Mouse (Mus musculus): ENCODE data around the gene Sacs. TPM values are rescaled to one million over a fixed set of nuclear protein-coding genes. Genes with fewer than 3 reads are reported as not detected.
"Not testable (repeated sequence)": the region's sequence is repeated elsewhere in the genome, so short reads cannot be mapped to it uniquely, and the experiment has no call there.

Sacs gene
- total RNA-seq, 2 experiments from 2014 or later: 56.6 to 62.7 TPM

GRCm38 (mm10) chr14:61155687-61156086 lies 17.4 kb downstream of the Sacs start:
- intact Hi-C loops (cut with DNase I): no loop called here
- no peak for DNase-seq (ENCODE audit: low spot score in 2 of 2)

DNA sequence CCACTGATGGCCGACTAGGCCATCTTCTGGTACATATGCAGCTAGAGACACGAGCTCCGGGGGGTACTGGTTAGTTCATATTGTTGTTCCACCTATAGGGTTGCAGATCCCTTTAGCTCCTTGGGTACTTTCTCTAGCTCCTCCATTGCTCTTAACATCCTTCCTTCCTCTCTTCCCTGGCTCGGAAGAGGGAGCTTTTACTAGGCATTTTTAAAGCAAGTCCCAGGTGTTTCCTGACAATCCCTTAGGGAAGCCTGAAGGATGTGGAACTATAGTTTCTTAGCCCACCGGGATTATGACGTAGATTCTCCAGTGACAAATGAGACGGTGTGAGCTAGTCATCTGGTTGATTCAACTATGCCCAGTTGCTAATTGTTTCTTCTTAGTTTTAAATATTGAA lies 19.2 kb downstream of the Sacs start:
- intact Hi-C loops (cut with DNase I); DNase-seq (ENCODE audit: low spot score in 2 of 2): not testable (repeated sequence)

- intact Hi-C loops (cut with DNase I): no loop called here
- no peak for DNase-seq (ENCODE audit: low spot score in 2 of 2)
Measured at GRCm38 (mm10) chr14:61160920-61161319, 22.7 kb downstream of the Sacs start.

DNA sequence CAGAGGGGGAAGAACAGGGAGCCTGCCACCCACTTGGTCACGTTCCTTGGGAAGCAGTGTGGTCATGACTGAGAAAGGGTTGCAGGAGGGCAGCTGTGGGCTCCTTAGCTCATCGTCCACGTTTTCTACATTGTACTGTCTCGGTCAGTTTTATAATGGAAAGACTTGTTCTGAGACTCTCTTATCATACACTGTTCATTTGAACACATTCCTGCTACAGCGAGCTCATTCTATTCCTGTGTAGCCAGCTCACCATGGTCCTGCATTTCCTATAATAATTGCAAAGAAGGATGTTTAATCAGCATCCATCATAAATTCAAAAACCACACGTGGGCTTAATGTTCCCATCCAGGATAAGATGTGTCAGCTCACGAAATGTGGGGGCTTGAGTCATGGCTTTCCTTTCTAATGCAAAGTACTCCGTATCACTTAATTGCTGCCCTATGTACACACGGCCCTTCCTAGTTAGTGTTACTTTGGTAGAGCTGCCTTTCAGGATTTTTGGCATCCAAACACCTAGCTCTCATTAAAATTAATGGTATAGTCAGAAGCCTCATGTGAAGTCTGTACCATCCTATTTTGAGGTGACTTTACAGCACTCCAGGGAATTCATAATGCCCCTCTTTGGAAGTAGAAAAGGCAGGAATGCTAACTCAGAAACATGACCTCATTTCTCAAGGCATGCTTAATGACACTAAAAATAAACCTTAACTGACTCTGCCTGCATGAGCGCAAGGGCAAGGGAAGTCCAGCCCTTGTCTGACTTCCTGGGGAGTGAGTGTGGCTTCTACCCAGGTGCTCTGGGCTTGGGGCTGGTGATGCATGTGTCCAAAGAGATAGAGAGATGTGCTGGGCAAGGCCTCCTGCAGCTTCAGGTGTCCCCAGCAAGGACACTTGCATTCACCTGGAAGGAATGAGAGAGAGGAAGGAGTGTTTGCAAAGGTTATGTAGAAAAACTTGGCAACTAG lies 23.4 kb downstream of the Sacs start:
- intact Hi-C loops (cut with DNase I): no loop called here
- DNase-seq (ENCODE audit: low spot score in 2 of 2): no peak

- intact Hi-C loops (cut with DNase I): no loop called here
- no peak for DNase-seq (ENCODE audit: low spot score in 2 of 2)
Measured at GRCm38 (mm10) chr14:61164461-61164860, 26.2 kb downstream of the Sacs start.

GRCm38 (mm10) chr14:61165929-61166328 lies 27.7 kb downstream of the Sacs start:
- intact Hi-C loops (cut with DNase I): no loop called here
- no peak for DNase-seq (ENCODE audit: low spot score in 2 of 2)

GRCm38 (mm10) chr14:61171261-61171970 lies 33.2 kb downstream of the Sacs start:
- no peak for DNase-seq (ENCODE audit: low spot score in 2 of 2)
- intact Hi-C loops (cut with DNase I): no loop called here

DNA sequence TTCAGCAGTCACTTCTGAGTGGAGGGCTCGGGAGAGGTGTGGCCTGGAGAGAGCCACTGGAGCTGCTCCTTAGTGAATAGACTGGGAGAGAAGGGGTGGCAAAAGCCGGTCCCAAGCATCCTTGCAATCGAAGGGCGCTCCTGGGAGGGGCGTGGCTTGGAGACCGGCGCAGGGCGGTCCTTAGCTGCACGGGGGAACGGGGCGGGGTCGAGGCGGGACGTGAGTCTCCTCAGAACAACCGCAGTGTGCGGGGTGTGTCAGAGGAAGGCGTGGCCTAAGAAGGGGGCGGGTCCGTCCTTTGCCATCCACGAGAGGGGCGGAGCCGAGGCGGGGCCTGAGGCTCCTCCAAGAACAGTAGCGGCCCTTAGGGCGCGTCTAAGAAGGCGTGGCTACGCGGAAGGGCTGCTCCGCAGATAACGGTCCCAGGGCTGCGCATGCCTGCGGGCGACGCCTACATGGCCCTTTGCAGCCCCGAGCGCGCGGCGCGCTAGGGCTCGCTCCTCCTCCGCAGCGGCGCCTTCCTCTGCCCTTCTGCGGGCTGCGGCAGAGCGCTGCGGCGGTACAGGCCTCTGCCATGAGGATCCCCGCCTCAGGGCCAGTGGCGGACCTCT lies 34.4 kb downstream of the Sacs start:
- intact Hi-C loops (cut with DNase I): no loop called here
- peak; percentile 98 for DNase-seq (ENCODE audit: low spot score in 2 of 2)

DNA sequence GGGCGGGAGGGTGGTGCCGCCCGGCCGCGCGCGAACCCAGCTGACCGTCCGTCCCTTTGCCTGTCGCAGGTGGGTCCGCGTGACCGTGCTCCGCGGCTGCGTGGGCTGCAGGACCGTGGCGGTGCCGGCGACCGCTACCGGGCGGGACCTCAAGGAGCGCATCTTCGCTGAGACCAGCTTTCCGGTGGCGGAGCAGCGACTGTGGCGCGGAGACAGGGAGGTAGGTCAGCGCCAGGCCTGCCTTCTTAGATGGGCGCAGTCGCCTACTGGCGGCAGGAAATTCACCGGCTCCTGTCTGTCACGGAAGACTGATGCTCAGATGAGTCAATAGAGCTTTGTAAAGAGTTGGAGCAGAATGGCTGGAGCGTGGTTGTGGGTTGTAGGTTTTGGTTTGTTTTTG lies 35.0 kb downstream of the Sacs start:
- intact Hi-C loops (cut with DNase I): no loop called here
- peak; percentile 43 to 50 for DNase-seq (ENCODE audit: low spot score in 2 of 2)

DNA sequence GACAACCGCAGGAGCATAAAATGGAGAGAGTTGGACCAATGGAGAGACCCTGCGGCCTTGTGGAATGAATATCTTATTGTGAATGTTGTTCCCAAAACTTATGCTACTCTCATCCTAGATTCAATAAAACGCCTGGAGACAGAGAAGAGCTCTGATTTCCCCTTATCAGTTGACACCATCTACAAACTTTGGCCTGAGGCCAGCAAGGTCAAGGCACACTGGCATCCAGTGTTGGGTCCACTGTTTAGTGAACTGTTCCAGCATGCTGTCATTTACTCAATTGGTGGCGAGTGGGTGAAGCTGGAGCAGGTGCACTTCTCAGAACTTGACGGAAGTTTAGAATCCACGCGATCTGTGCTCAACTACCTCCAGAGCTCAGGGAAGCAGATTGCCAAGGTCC lies 53.6 kb downstream of the Sacs start:
- intact Hi-C loops (cut with DNase I): no loop called here
- DNase-seq (ENCODE audit: low spot score in 2 of 2): no peak

DNA sequence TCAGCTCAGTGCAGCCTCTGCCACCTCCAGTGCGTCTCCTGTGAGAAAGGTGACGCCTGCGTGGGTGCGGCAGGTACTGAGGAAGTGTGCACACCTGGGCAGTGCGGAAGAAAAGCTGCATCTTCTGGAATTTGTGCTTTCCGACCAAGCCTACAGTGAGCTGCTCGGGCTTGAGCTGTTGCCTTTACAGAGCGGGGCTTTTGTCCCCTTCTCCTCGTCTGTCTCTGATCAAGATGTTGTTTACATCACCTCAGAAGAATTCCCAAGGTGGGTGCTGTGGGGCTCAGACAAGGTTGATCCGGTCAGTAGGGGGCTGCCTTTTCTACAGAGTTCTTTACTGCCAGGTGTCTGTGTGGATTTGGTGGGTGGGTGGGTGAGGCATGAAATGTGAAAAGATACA lies 54.1 kb downstream of the Sacs start:
- intact Hi-C loops (cut with DNase I): no loop called here
- DNase-seq (ENCODE audit: low spot score in 2 of 2): no peak

DNA sequence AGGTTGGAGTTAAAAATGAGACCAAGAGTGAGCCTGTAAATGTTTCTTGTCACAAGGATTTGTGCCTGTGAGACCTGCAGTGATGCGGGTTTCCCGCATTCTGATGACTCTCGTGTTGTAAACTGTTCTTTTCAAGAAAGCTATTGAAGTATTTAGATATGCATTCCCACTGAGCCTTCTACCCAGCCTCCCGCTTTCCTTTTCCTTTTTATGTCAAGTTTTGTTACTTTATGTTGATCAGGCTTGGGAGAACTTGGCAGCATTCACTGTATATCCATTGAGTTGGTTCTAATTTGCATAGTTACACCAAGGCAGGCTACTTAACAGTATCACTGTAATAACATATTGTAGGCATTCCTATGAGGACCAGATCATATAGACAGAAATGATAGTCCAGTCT lies 56.2 kb downstream of the Sacs start:
- DNase-seq (ENCODE audit: low spot score in 2 of 2): no peak
- intact Hi-C loops (cut with DNase I): no loop called here

GRCm38 (mm10) chr14:61210111-61210510 lies 71.9 kb downstream of the Sacs start:
- intact Hi-C loops (cut with DNase I): no loop called here
- no peak for DNase-seq (ENCODE audit: low spot score in 2 of 2)

DNA sequence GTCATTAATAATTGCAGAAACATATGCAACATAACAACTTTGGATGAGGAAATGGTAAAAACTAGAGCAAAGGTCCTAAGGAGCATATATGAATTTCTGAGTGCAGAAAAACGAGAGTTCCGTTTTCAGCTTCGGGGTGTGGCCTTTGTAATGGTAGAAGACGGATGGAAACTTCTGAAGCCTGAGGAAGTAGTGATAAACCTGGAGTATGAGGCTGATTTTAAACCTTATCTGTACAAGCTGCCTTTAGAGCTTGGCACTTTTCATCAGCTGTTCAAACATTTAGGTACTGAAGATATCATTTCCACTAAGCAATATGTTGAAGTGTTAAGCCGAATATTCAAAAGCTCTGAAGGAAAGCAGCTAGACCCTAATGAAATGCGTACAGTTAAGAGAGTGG lies 73.5 kb downstream of the Sacs start:
- no peak for DNase-seq (ENCODE audit: low spot score in 2 of 2)
- intact Hi-C loops (cut with DNase I): no loop called here

DNA sequence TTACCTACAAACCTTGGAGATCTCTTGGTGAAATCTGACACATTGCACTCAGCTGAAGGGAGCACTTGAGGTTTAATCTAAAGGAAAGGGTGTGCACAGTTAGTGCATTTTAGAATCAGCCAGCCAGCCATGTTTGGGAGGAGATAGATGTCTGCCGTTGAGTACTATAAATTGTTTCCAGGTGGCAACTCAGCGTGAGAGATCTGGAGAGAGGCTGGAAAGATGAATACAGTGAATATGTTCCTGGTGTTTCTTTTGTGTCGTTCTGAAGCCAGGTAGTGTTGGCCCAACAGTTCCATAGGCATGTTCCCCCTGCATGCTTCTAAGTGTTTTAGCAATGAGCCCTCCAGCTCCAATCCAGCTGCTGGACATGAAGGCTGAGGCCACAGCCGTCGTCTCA lies 82.9 kb downstream of the Sacs start:
- no peak for DNase-seq (ENCODE audit: low spot score in 2 of 2)
- intact Hi-C loops (cut with DNase I): no loop called here

GRCm38 (mm10) chr14:61222506-61222905 lies 84.2 kb downstream of the Sacs start:
- no peak for DNase-seq (ENCODE audit: low spot score in 2 of 2)
- intact Hi-C loops (cut with DNase I): no loop called here

- intact Hi-C loops (cut with DNase I): no loop called here
- DNase-seq (ENCODE audit: low spot score in 2 of 2): no peak
Measured at GRCm38 (mm10) chr14:61223740-61224139, 85.5 kb downstream of the Sacs start.

DNA sequence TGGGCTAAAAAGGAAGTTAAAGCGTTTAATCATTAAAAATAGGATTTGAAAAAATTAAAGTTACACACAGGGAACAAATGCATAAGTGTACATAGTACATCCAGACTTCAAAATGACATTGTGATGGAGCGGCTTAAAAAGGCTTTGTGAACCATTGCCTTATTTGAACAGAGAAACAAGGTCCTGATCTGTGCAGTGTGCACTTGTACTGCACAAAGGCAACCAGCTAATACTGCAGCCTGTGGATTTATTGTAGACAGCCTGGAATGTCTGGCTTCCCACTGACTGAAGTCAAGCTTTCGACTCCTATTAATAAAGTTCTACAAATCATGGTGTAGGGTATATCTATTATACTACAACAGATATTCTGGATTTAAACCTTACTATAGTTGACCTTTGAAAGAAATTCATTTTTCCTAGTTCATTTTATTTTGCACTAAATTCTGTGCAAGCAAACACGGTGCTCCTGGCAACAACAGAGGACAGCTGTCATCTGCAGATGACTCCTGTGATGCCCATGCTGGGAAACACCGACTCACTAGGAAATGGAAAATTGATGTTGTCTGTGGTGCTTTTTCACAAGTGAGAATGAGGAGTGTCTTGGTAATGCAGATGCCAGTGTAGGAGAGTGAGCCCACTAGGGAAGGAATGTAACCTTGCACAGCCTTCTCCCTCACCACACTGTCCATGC lies 86.3 kb downstream of the Sacs start:
- no peak for DNase-seq (ENCODE audit: low spot score in 2 of 2)
- intact Hi-C loops (cut with DNase I): no loop called here

DNA sequence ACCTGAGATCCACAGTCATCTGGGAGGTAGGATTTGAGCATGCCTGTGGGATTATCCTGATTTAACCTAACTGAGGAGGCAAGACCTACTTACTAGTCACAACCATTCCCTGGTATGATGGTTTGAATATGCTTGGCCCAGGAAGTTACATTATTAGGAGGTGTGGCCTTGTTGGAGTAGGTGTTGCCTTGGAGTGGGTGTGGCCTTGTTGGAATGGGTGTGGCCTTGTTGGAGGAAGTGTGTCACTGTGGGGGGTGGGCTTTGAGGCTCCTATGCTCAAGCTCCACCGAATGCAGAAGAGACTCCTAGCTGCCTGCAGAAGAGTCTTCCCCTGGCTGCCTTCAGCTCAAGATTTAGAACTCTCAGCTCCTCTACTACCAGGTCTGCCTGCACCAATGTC lies 87.9 kb downstream of the Sacs start:
- intact Hi-C loops (cut with DNase I): no loop called here
- DNase-seq (ENCODE audit: low spot score in 2 of 2): no peak

DNA sequence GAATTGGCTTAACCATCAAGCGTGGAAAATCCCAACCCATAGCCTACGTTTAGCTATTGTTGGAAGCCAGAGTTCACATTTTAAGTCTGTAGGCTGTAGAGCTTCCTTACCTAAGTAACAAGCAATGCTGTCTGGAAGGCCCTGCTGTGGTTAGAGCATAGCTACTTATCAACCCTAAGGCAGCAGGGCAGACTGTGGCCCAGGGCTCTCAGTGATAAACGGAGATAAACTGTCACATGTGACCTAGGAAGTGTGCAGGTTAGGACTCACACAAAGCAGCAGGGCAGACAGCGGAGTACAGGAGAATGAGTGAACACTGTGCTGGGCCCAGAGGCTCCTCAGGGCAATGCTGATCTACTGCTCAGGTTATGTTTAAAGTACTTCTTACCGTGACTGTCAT lies 91.5 kb downstream of the Sacs start:
- no peak for DNase-seq (ENCODE audit: low spot score in 2 of 2)
- intact Hi-C loops (cut with DNase I): no loop called here
